Mouse (Mus musculus) 3T3-L1 (cell line): ENCODE results near the gene Sowahc.

Experiments
- DNase-seq: peaks from one replicate; pipeline ENCODE4 v3.0.0-alpha.2; 2015; ENCODE audit warnings: low read depth, low spot score

Sowahc gene

DNA sequence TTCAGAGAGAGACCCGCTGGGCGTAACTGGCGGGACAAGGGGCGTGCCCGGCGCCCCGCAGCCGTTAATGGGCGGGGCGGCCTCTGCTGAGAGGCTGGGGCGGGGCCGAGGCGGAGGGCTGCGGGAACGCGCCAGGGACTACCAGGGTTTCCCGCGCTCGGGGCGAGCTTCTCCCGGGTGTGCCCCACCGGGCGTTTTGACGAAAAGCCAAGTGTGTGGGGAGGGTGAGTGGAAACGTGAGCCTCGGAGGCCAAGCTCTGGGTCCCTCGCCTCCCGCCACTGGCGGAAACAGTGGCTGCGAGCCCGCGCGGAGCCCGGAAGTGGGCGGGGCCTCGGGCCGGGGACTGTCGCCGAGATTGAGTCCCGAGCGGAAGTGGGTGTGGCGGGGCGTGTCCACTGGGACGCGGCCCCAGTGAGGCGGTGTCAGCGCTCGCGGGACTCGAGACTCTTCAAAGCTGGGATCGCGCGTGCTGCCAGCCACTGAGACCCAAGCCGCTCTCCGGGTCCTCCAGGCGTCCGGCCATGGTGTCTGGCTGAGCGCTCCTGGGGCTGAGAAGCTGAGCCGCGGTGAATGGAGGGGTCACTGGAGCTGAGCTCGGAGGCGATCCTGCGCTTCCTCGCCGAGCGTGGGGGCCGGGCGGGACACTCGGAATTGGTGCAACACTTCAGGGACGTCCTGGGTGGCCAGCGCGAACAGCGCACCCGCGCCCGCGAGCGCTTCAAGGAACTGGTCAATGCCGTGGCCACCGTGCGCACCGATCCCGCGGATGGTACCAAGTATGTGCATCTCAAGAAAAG lies at the start of gene Sowahc, which contains the start of gene Sept10:
Gene Sowahc, plus strand, starts transcription at position 481 of the 798 bp plus-strand sequence.
Gene Sept10, minus strand, starts transcription at position 375 of the 798 bp plus-strand sequence.
- peak; percentile 91 for DNase-seq

- no peak for DNase-seq
These were observed 49.2 kb upstream of the Sowahc start for GRCm38 (mm10) chr10:59172539-59172938.

GRCm38 (mm10) chr10:59179620-59180019 lies 42.1 kb upstream of the Sowahc start:
- DNase-seq: no peak

DNA sequence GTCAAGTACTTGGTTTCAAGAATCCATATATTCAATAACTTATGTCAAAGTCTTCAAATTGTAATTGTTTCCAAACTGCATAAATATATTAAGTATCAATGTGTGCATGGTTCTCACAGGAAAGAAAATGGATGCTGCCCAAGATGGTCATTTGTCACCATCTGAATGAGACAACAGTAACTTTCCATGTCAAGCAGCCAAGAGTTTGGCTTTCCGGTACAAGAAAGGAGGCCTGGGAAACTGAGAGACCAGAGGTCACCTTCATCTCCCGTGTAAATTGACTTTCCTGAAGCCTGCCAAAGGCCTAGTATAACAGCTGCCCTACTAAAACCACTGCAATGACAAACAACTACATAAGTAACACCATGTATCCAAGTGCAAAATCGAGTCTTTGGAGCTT lies 39.4 kb upstream of the Sowahc start:
- DNase-seq: no peak

GRCm38 (mm10) chr10:59194891-59195290 lies 26.9 kb upstream of the Sowahc start:
- DNase-seq: no peak

GRCm38 (mm10) chr10:59196763-59197162 lies 25.0 kb upstream of the Sowahc start:
- DNase-seq: no peak

GRCm38 (mm10) chr10:59200011-59200410 lies 21.7 kb upstream of the Sowahc start:
- no peak for DNase-seq

- DNase-seq: peak; percentile 86
These were observed 805 bp upstream of the Sowahc start for GRCm38 (mm10) chr10:59220824-59221472.

- no peak for DNase-seq
These were observed 733 bp downstream of the Sowahc start for GRCm38 (mm10) chr10:59222271-59223101.

- DNase-seq: no peak
These were observed 1.5 kb downstream of the Sowahc start for GRCm38 (mm10) chr10:59223301-59223700.

DNA sequence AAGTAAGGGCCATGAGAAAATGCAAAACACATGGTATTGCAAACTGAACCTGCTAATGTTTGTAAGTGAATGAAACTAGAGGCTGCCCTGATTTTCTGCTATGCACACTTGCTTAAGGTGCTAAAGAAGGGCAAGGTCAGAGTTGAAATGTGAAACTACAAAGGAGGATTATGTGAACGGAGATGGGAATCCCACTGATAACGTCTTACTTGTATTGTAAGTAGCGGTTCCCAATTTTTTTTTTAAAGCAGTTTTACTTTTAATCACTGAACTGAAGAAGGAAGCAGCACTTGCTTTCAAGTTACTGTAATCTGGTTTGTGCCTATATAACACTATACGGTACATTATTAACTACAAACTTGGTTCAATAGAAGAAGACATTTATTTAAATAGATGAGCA lies 2.1 kb downstream of the Sowahc start:
- DNase-seq: no peak

GRCm38 (mm10) chr10:59225137-59225536 lies 3.4 kb downstream of the Sowahc start:
- DNase-seq: no peak

DNA sequence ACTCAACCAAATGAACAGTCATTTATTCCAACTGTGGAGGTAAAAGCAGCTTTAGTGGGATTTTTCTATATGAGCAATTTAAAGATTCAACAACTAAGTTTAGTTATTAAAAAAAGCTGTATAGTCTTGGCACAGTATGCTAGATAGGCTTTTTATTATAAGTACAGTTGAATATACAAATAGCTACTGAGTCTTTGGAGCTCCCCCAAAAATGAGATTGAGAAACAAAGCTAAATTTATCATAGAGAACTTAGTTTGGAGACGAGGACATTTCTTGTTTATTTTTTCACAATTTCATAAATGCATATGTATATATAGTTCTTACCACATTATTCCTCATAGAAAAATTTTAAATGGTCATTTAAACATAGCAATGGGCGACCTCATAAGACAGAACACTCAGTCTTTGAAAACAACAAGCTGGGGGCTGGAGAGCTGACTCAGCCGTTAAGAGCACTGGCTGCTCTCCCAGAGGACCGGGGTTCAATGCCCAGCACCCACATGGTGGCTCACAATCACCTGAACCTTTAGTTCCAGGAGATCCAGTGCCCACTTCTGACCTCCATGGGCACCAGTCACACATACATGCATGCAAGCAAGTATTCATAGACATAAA lies 7.6 kb downstream of the Sowahc start:
- no peak for DNase-seq

DNA sequence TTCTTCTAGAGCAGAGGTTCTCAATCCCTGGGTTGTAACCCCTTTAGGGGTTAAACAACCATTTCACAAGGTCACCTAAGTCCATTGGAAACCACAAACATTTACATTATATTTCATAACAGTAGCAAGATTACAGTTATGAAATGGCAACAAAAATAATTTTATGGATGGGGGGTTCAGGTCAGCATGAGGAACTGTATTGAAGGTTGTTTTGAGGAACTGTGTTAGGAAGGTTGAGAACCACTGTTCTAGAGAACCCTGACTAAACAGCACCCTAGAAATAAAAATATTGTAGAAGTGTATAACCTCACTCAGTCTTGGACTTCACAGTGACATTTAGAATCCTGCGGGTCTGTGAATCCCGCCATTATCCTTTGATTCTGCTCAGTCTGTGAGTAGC lies 13.5 kb downstream of the Sowahc start:
- DNase-seq: no peak

GRCm38 (mm10) chr10:59235847-59236246 lies 14.1 kb downstream of the Sowahc start:
- DNase-seq: no peak

DNA sequence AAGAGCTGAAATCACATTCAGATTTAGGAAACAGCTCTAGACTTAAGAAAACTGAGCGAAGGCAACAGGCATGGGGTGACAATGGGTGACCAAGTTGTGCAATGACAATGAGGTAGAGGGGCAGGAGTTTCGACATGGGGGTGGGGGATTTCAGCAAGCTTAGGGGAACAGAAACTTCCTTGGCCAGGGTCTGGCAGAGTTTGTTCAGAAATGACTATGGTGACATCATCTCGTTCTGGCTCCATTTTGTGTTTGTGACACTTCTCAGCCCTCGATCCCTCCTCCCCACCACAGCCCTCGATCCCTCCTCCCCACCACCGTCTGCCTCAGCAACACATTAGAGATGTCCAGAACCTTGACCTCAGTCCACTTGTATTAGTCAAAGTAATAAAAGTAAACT lies 14.7 kb downstream of the Sowahc start:
- no peak for DNase-seq

- DNase-seq: no peak
These were observed 16.0 kb downstream of the Sowahc start for GRCm38 (mm10) chr10:59237757-59238156.

DNA sequence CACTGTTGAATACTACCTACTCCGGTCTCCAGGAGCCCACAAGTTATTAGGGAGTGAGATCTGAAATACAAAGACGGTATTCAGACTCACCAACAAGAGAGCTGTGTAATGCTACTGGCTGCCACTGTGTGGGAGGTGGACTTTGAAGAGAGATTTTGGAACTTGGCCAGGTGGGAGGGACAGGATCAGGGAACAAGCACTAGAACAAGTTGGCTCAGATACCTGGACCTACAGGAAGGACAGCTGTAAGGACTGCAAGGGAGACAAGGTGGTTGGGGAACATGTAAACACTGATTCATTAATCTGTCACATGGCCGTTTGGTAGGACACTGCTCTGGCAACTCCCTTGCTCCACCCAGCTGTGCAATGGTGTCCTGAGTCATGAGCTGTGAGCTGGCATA lies 19.4 kb downstream of the Sowahc start:
- peak; percentile 82 for DNase-seq

DNA sequence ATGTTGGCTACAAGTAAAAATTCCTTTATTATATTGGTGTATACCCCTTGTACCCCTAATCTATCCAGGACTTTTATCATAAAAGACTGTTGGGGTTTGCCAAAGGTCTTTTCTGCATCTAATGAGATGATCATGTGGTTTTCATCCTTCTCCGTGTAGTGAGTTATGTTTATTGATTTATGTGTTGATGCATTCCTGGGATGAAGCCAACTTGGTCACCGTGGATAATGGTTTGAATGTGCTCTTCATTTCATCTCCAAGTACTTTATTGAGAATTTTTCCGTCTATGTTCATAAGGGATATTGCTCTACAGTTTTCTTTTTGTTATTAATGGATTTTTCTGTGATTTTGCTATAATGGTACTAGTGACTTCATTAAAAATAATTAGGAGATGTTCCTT lies 27.8 kb downstream of the Sowahc start:
- peak; percentile 83 for DNase-seq

DNA sequence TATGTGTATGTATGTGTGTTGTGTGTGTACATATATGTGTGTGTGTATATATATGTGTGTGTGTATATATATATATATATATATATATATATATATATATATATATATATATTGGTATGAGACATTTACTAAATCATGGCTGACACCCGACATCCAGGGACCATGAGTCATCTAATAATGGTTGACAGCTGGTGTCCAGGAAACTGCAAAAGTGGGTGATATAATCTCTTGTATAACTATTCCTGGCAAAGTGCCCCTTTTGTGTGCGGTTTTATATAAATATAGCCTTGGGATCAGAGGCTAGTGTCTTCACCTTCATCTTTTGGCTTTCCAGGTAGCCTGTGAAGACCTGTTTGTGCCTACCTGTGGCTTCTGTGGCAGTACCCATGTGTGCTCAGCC lies 28.9 kb downstream of the Sowahc start:
- DNase-seq: peak; percentile 84

- no peak for DNase-seq
These were observed 30.2 kb downstream of the Sowahc start for GRCm38 (mm10) chr10:59251980-59252379.

DNA sequence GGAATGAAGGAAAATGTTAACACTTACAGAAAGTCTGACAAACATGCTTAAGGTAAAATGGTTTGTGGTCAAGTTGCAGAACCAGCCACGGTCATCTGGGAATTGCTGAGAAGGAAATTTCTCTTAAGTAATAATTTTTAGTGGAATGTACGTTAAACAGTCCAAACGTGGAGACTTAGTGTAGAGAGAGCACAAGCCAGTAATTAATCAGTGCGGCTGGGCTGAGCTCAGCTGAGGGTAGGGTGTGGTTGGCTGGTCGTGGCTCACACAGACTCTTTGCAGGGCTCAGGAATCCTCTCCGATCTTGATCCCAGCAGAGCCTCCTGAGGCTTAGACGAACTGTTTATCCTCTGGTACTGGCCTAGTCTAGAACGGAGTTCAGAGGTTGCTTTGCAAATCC lies 30.6 kb downstream of the Sowahc start:
- DNase-seq: peak; percentile 64
